Mouse (Mus musculus) kidney, embryonic 16.5 days (tissue): ENCODE measurements around the gene Zc3h18. TPM values are rescaled to one million over a fixed set of nuclear protein-coding genes. Genes with fewer than 3 reads are reported as not detected.

Experiments
- ATAC-seq: fragments of 200-750 bp; cut with Nextera tagmentation; 2 replicates; pipeline ENCODE4 v1.8.0; 2017; ENCODE audit warnings: moderate TSS enrichment; ENCODE audit not compliant: low FRiP score, low TSS enrichment
- H3K27ac ChIP-seq: fragments of 300-500 bp; sonication (generic); 2 replicates; pipeline ENCODE4 v1.5.1; 2014; ENCODE audit warnings: low read length
- H3K27me3 ChIP-seq: fragments of 300-500 bp; sonication (generic); 2 replicates; pipeline ENCODE4 v1.6.1; 2014; ENCODE audit warnings: low read length, control low read depth, mixed read lengths; ENCODE audit not compliant: insufficient read depth
- H3K36me3 ChIP-seq: fragments of 300-500 bp; sonication (generic); 2 replicates; pipeline ENCODE4 v1.6.1; 2014; ENCODE audit warnings: low read length, control low read depth, mixed read lengths; ENCODE audit not compliant: insufficient read depth
- H3K4me1 ChIP-seq: fragments of 300-500 bp; sonication (generic); 2 replicates; pipeline ENCODE4 v1.6.1; 2014; ENCODE audit warnings: low read length, control low read depth, mixed read lengths; ENCODE audit not compliant: insufficient read depth
- H3K4me2 ChIP-seq: fragments of 300-500 bp; sonication (generic); replicated peaks from 2 replicates; pipeline ENCODE4 v1.6.1; 2014; ENCODE audit warnings: low read depth, low read length
- H3K4me3 ChIP-seq: fragments of 300-500 bp; sonication (generic); 2 replicates; pipeline ENCODE4 v1.5.1; 2014; ENCODE audit warnings: mild to moderate bottlenecking, low read length
- H3K9ac ChIP-seq: fragments of 300-500 bp; sonication (generic); replicated peaks from 2 replicates; pipeline ENCODE4 v1.6.1; 2014; ENCODE audit warnings: low read length
- H3K9me3 ChIP-seq: fragments of 300-500 bp; sonication (generic); 2 replicates; pipeline ENCODE4 v1.6.1; 2016; ENCODE audit warnings: low read length, control low read depth
- WGBS: fragments of 180-500 bp; shearing (Covaris S2); extraction: QIAGEN DNeasy Blood & Tissue Kit; methylation state at CpG from one replicate; pipeline ENCODE4 v1.1.7; 2014; 5-methylcytosine and 5-hydroxymethylcytosine counted together
- polyA plus RNA-seq: library from polyadenylated mRNA; unstranded; fragments of >200 nt; fragmentation: Nextera tagmentation; extraction: Ambion mirVana; gene quantifications from 2 replicates; pipeline ENCODE4 v1.2.1, GENCODE M21; 2015

Zc3h18 gene
- polyA plus RNA-seq, 1 experiment from 2014 or later, result 50.1 TPM

DNA sequence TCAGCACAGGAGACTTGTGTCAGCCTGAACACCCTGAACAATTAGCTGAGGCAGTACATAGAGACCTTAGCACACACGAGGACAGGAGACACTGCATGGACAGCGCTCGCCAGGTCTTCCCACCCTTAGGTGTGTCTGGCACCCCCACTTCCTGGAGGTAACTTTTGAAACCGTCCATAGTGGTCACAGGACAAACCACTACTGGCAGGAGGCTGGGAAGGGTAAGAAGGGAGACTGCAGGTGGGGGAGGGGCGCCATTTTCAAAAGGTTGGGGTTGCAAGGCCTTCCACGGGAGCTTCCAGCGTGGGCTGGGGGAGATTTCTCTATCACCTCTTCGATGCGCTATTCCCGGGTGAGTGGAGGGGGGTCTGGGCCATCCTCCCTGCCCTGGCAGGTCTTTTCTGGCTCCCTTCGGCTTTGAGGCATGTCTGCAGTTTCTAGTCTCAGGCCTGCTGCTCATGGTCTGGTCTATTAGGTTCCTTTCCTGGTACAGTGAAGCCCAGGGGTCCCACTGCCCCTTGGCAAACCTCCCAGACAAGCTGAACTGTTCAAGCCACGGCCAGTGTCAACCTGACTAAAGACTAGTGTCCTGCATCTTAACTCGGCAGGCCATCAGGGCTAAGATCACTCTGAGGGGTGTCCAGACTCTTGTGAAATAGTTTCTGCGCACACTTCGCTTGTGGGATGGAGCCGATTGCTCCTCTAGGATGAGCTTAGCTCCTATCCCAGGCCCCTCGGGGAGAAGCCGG is 55.5 kb downstream of the Zc3h18 start:
- WGBS, result 30% methylated on average over 18 of the region's 18 CpGs
- peak overlapping the region; percentile 60 for H3K4me3 ChIP-seq
- H3K9me3 ChIP-seq, result no peaks in the 10 kb centered on the region
- H3K4me1 ChIP-seq, result peaks cover 30% of the 10 kb centered on the region
- peak overlapping the region; percentile 77 for H3K9ac ChIP-seq
- ATAC-seq, result no peak
- H3K27me3 ChIP-seq, result no peaks in the 10 kb centered on the region
- peak overlapping the region; percentile 79 for H3K27ac ChIP-seq
- H3K4me2 ChIP-seq, result peak overlapping the region; percentile 87
- peaks cover 13% of the 10 kb centered on the region for H3K36me3 ChIP-seq

- no peaks in the 10 kb centered on the region for H3K27me3 ChIP-seq
- peak within 1 kb of the TSS; percentile 87 for H3K4me2 ChIP-seq
- no peaks in the 10 kb centered on the region for H3K9me3 ChIP-seq
- peak within 1 kb of the TSS; percentile 60 for H3K4me3 ChIP-seq
- peak; percentile 83 for ATAC-seq
- H3K27ac ChIP-seq, result peak within 1 kb of the TSS; percentile 79
- WGBS, result 3% methylated on average over 44 of the region's 45 CpGs
- H3K4me1 ChIP-seq, result peaks cover 31% of the 10 kb centered on the region
- H3K9ac ChIP-seq, result peak within 1 kb of the TSS; percentile 77
- peaks cover 13% of the 10 kb centered on the region for H3K36me3 ChIP-seq
Observed at GRCm38 (mm10) chr8:122432443-122433268, 56.2 kb downstream of the Zc3h18 start, which contains the start of gene Cyba. TSS of gene Cyba (minus strand) at chr8:122432930.

DNA sequence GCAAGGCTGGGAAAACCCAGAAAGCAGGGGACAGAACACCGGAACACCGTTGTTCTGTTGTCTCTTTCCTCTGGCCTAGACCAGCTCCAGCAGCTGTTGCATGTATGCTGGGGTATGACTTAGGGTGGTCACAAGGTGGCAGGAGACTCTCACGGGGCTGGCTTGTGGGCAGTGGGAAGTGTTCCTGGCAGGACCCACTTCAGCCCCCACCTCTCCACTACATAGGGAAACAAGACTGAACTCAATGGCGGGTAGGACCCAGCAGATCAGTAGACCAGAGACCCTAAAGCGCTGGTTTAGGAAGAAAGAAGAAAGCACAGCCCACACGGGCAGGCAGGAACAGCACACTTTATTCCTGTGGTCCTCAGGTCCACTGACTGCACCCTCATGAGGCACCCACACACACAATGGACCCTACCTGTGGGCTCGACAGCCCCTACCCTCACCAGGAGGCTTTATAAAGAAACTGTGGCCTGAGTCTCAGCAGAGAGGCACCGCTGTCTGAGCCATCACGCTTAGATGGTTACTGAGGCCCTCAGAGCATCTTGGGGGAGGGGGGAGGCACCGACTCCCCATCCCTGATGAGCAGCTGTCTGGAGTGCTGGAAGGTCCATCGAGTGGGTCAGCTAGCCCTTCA is 57.0 kb downstream of the Zc3h18 start:
- H3K27me3 ChIP-seq, result no peaks in the 10 kb centered on the region
- H3K4me1 ChIP-seq, result peaks cover 38% of the 10 kb centered on the region
- H3K27ac ChIP-seq, result peak overlapping the region; percentile 79
- 69% methylated on average over 11 of the region's 11 CpGs for WGBS
- H3K36me3 ChIP-seq, result peaks cover 13% of the 10 kb centered on the region
- H3K4me2 ChIP-seq, result peak overlapping the region; percentile 87; the same call in 1 of the 2 replicates
- H3K9ac ChIP-seq, result peak overlapping the region; percentile 77
- H3K4me3 ChIP-seq, result no peak overlapping the region; the same call in 1 of the 2 replicates
- no peaks in the 10 kb centered on the region for H3K9me3 ChIP-seq
- ATAC-seq, result peak; percentile 32

DNA sequence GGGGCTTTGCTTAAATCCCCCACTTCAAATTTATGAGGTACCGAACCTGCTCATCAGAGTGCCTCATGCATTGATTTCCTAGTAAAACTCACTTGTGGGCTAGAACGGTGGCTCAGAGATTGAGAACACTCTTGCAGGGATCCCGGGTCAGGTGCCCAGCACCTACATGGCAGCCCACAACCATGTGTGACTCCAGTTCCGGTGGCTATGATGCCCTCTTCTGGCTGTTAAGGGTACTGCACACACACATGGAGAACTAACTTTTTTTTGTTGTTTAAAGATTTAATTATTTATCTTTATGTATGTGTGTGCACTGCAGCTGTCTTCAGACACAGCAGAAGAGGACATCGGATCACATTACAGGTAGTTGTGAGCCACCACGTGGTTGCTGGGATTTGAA is 59.0 kb downstream of the Zc3h18 start:
- ATAC-seq, result no peak
- Histone ChIP-seq H3K27me3 (no peaks in the 10 kb centered on the region), H3K9ac (no peak overlapping the region), H3K4me1 (peaks cover 31% of the 10 kb centered on the region), H3K9me3 (no peaks in the 10 kb centered on the region), H3K4me3 (no peak overlapping the region), H3K27ac (no peak overlapping the region), H3K36me3 (peaks cover 13% of the 10 kb centered on the region), H3K4me2 (no peak overlapping the region)
- 93% methylated on average over 6 of the region's 6 CpGs for whole genome bisulfite sequencing

DNA sequence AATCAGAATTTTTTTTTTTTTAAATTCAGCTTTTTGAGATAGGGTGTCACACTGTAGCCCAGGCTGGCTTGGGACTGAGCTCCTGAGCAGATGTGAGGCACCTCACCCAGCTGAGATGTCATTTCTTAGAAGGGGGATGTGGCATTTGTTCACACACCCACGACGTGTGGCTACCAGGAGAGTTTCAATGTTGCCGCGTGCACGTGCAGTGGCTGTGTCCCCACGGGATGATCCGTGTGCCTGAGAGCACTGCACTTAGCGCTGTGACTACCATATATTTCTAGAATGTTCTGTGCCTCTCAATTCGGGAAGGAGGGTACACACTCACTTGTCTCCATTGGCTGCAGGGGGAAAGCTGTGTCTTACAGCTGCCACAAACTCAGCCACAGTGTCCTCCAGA is 59.7 kb downstream of the Zc3h18 start:
- peaks cover 28% of the 10 kb centered on the region for H3K4me1 ChIP-seq
- H3K36me3 ChIP-seq, result peaks cover 13% of the 10 kb centered on the region
- H3K9ac ChIP-seq, result no peak overlapping the region
- H3K4me3 ChIP-seq, result no peak overlapping the region
- H3K4me2 ChIP-seq, result no peak overlapping the region
- WGBS, result 91% methylated on average over 9 of the region's 9 CpGs
- ATAC-seq, result no peak
- no peak overlapping the region for H3K27ac ChIP-seq
- no peaks in the 10 kb centered on the region for H3K9me3 ChIP-seq
- no peaks in the 10 kb centered on the region for H3K27me3 ChIP-seq

DNA sequence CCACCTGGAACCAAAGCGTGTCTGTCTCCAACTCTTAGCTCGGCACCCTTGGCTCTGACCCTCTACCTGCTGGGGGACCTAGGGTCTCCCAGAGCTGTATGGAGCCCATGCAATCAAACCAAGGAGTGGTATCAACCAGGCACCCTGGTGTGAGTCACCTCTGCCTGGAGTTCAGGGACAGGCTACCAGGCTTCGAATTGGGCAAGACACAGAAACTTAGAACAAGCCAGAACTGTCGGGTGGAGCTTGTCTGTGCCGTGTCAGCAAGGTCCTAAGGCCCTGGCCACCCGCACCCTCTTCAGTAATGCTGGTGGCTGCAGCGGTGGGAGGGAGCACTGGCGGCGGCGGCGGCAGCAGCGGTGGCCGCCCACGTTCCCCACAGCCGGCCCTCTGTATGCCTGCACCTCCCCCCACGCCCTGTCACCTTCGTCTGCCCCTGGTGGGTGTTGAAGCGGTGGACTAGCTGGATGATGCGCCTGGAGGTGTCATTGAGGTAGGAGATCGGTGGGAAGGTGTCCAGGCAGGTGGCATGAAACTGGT is 60.2 kb downstream of the Zc3h18 start:
- no peak overlapping the region for H3K4me2 ChIP-seq
- H3K27ac ChIP-seq, result no peak overlapping the region
- ATAC-seq, result no peak
- peaks cover 22% of the 10 kb centered on the region for H3K4me1 ChIP-seq
- whole genome bisulfite sequencing, result 79% methylated on average over 20 of the region's 20 CpGs
- no peaks in the 10 kb centered on the region for H3K9me3 ChIP-seq
- peaks cover 13% of the 10 kb centered on the region for H3K36me3 ChIP-seq
- H3K9ac ChIP-seq, result no peak overlapping the region
- H3K27me3 ChIP-seq, result no peaks in the 10 kb centered on the region
- H3K4me3 ChIP-seq, result no peak overlapping the region

DNA sequence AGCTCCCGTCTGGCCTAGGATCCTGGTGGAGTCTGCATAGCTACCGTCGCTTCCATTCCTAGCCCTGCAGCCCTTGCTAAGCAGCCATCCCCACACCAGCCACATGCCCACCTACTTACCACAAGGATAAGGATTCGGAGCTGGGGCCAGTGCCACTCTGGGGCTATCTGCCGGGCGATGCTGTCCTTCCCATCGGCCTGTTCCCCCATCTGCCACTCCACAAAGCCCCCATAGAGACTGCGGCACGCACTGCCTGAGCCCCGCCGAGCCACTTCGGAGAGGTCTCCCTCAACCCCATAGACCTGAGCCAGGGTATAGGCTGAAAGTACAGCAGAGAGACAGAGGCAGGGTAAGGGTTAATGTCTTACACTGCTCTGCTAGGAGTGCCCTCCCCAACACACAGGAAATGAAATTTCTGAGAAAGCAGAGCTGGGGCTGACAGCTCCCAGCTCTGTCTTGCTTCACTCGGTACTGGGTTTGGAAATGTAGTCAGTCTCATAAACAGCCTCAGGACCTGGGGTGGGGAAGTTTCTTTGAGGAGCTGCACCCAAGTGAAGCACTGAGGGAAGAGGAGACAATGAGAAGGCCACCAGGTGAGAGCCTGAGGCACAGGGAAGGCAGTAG is 61.4 kb downstream of the Zc3h18 start:
- 0 out of 2 replicates have a peak overlapping the region, but pooled peaks have one; percentile 8 for H3K4me2 ChIP-seq

DNA sequence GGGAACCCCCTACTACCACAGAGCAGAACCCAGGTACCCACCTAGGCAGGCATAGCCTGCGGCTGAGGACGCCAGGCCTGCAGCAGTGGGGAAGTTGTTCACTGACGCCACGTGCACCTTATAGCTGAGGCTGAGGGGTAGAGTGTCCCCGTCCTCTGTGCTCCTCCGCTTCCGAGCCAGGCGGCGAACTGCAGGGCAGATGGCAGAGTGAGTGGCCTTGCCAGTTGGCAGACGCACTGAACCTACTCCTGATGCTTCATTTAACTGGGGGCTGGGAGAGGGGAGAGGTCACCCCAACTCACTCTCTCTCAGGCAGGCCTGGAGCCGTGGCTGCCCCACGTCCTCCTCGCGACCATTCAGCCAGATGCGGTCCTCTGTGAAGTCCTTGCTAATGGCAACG is 62.9 kb downstream of the Zc3h18 start:
- no peak for ATAC-seq
- no peaks in the 10 kb centered on the region for H3K9me3 ChIP-seq
- no peak overlapping the region for H3K4me3 ChIP-seq
- peaks cover 13% of the 10 kb centered on the region for H3K36me3 ChIP-seq
- no peaks in the 10 kb centered on the region for H3K27me3 ChIP-seq
- H3K9ac ChIP-seq, result no peak overlapping the region
- 93% methylated on average over 16 of the region's 16 CpGs for WGBS
- H3K27ac ChIP-seq, result no peak overlapping the region
- H3K4me1 ChIP-seq, result peaks cover 15% of the 10 kb centered on the region
- H3K4me2 ChIP-seq, result no peak overlapping the region

More for the DNA sequence above, 61.4 kb downstream of the Zc3h18 start:
- H3K27me3 ChIP-seq, result no peaks in the 10 kb centered on the region
- ATAC-seq, result peak; percentile 32; the same call in 1 of the 2 replicates
- H3K9ac ChIP-seq, result 0 out of 2 replicates have a peak overlapping the region, but pooled peaks have one; percentile 33
- H3K36me3 ChIP-seq, result peaks cover 13% of the 10 kb centered on the region
- H3K4me3 ChIP-seq, result no peak overlapping the region
- no peaks in the 10 kb centered on the region for H3K9me3 ChIP-seq
- H3K4me1 ChIP-seq, result peaks cover 21% of the 10 kb centered on the region
- WGBS, result 78% methylated on average over 13 of the region's 13 CpGs
- 0 out of 2 replicates have a peak overlapping the region, but pooled peaks have one; percentile 31 for H3K27ac ChIP-seq

DNA sequence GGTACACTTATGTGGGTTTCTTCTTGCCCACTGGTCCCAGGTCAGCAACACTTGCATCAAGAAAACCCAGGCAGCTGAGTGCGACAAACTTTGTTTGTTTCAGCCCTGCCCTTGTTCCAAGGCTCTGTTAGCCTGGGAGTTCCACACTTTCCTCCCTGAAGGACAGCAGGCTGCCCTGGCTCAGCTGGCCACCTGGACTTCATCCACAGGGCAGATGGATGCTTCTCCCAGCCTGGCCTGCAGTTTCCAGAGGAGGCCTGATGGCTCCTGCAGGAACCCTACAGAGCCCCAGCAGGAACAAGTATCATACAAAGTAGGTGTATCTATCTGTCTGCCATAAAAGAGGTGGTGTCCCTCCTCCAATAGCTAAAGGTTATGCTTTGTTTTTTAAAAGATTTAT is 64.9 kb downstream of the Zc3h18 start:
- WGBS, result 95% methylated on average over 1 of the region's 1 CpGs
- H3K4me3 ChIP-seq, result no peak overlapping the region
- no peaks in the 10 kb centered on the region for H3K9me3 ChIP-seq
- no peak overlapping the region for H3K9ac ChIP-seq
- no peaks in the 10 kb centered on the region for H3K27me3 ChIP-seq
- no peak overlapping the region for H3K27ac ChIP-seq
- ATAC-seq, result no peak
- H3K36me3 ChIP-seq, result peaks cover 2% of the 10 kb centered on the region
- H3K4me2 ChIP-seq, result no peak overlapping the region
- peaks cover 24% of the 10 kb centered on the region for H3K4me1 ChIP-seq
